Mouse (Mus musculus): ENCODE measurements around the gene Nrbp1. TPM values are rescaled to one million over a fixed set of nuclear protein-coding genes. Genes with fewer than 3 reads are reported as not detected.

The Nrbp1 gene
- total RNA-seq, 2 experiments from 2014 or later, result 86.2 to 87.1 TPM

DNA sequence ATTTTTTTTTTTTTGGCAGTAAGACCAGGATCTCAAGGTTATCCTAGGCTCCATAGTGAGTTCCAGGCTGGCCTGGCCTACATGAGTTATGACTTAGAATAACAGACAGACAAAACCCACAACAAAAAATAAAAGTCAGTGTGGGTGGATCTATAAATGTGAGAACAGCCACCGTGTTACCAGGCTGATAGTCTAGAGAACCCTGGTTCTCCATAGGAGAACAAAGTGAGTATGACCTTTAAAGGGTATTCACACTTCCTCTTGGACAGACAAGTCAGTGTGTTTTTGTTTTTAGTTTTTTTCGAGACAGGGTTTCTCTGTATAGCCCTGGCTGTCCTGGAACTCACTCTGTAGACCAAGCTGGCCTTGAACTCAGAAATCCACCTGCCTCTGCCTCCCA, 15.3 kb downstream of the Nrbp1 start:
- DNase-seq (ENCODE audit: low spot score in 2 of 2), result no peak

DNA sequence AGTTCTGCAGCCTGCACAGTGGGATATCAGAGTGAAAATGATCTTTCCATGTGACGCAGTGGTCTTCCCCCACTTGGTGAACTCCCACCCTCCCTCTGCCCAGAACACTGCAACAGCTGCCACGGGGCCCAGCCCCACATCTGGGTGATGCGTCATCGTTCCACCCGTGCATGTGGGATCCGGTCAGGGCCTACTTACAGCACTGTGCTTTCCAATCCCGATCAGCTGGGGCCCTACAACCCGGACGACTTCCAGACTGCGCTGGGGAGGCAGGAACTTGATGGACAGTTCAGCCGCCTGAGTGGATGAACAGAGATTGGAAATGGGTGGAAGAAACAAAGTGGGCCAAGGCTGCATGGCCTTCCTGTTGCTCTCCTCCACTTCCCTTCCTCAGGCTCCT, 17.0 kb downstream of the Nrbp1 start:
- no peak for DNase-seq (ENCODE audit: low spot score in 2 of 2)

DNA sequence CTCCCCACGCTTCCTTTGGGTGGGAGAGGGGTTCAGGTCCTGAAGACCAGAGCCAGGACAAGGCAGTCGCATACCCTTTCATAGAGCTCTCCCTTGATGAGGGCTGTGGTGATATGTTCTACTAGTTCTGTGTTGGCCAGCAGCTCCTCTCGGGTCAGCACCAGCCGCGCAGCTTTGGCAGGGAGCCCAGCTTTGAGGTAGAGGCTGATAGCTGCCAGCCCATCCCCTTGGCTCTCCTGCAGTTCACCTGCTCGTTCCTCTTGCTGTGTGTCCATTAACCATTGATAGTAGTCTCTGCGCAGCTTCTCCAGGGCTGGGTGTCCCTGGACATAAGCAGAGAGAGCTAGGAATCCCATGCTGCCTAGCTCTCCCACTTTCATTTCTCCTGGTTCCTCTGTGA, 25.4 kb downstream of the Nrbp1 start:
- DNase-seq (ENCODE audit: low spot score in 2 of 2), result no peak

DNA sequence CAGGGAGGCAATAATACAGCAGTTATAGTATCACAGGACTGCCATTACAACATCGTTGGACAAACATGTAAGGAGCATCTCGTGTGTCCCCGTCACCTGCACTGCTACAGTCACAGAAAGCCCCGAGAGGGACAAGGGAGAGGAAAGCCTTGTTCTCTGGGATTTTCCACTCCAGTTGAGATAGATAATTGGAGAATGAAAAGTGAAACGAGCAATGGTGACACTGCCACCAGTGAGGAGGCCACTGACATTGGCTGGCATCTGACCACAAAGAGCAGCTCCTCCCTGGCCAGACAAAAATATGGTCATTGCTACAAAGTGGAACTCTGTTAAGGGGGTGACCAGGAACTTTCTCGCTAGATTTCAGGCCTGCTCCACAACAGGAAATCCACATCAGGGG, 27.0 kb downstream of the Nrbp1 start:
- no peak for DNase-seq (ENCODE audit: low spot score in 2 of 2)

DNA sequence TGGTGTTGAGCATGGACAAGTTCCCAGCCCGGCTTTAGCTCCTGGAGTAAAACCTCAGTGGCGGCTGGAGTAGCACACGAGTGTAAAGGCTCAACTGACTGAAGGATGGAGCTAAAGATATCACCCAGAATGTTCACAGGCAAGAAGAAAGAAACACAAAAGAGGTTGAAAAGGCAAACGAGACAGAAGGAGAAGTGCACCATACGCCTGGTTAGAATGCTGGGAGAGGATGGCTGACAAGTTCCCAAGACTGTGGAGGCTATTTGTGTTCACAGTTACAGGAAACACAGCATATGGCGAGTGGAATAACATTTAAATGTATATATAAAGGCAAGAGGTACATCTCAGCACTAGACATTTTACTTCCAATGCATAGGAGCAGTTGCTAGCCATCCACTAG, 32.4 kb downstream of the Nrbp1 start:
- peak in 1 of 2 experiments; percentile 24 for DNase-seq (ENCODE audit: low spot score in 2 of 2)

DNA sequence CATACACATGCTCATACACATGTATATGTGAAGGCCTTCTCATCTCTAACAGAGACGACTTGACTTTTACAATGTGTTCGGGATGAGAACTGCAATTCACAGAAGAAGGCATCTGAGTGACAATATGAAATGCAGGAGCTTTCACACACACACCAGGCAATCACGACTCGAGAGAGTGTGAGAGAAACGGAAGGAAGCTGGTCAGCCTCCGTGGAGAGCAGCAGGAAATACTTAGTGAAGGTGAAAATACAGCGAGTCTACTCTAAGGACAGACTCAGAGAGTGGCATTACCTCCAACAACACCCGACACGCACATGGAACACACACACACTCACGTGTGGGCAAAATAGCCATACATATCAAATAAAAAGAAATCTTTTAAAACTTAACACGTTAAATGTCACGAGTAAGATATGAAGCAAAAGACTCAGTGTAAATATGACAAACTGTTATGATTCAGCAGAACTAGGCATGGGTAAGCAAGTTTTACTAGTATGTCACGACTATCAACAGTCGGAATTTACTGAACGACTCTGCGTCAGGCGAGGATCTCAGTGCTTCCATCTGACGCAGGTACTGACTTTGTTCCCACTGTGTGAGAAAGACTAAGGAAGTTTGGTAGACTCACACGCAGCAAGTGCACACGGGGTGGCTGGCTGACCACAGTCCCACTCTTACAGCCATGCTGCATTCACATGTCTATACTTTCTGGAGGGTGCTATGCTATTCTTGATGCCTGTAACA, 38.8 kb downstream of the Nrbp1 start:
- DNase-seq (ENCODE audit: low spot score in 2 of 2), result no peak

DNA sequence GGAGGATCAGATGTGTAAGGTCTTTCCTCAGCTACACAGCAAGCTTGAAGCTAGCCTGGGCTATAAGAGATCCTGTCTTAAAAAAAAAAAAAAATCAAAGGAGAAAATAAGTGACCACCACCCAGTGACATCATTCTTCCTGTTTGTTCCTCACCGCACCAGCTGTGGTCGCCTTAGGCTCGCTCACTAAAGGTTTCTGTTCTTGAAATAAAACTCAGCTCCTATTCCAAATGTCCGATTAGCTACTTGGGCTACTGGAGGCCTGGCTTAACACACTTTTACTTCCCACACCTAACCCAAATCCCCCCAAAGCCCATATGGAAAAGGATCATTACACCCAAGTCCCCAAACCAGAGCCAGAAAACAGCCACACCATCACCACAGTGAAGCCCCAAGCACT, 47.6 kb downstream of the Nrbp1 start:
- no peak for DNase-seq (ENCODE audit: low spot score in 2 of 2)

DNA sequence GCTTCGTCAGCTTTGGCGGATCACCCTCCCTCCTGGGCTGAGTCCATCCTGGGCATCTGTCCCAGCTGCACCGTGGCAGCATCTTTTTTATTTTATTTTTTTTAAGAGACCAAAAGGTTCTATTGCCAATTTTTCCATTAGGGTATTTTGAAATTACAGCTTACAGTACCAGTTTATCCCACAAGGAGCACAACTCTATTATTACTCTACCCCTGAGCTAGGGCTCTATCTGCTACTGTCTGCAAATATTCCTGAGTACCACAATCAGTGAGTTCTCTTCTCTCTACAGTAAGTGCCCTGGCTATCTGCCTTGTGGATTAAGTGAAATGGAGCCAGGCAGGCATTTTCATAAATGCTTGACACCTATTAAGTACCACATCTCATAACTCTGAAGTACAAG, 48.0 kb downstream of the Nrbp1 start:
- no peak for DNase-seq (ENCODE audit: low spot score in 2 of 2)

DNA sequence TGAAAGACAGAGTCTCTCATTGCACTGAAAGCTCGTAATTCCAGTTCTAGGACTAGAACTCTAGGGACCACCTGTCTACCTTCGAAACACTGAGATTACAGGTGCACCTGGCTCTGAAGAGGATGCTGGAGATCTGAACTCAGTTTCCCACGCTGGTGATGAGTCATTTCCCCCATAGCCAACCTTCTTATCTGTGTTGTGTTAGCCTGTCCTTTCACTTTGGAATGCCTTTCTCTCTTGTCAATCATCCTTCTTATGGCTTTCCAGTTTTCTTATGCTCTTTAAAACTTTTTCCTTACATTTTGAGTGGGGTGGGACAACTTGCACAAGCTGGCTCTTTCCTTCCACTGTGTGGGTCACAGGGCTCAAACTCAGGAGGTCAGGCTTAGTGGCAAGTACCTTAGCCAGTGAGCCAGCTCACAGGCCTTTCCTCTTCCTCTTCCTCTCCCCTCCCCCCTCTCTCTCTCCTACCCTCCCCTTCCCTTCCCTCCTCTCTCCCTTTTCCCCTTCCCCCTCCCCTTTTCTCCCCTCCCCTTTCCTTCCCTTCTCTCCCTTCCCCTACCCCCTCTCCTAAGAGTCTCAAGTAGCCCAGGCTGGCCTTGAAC, 49.1 kb downstream of the Nrbp1 start:
- DNase-seq (ENCODE audit: low spot score in 2 of 2), result no peak

DNA sequence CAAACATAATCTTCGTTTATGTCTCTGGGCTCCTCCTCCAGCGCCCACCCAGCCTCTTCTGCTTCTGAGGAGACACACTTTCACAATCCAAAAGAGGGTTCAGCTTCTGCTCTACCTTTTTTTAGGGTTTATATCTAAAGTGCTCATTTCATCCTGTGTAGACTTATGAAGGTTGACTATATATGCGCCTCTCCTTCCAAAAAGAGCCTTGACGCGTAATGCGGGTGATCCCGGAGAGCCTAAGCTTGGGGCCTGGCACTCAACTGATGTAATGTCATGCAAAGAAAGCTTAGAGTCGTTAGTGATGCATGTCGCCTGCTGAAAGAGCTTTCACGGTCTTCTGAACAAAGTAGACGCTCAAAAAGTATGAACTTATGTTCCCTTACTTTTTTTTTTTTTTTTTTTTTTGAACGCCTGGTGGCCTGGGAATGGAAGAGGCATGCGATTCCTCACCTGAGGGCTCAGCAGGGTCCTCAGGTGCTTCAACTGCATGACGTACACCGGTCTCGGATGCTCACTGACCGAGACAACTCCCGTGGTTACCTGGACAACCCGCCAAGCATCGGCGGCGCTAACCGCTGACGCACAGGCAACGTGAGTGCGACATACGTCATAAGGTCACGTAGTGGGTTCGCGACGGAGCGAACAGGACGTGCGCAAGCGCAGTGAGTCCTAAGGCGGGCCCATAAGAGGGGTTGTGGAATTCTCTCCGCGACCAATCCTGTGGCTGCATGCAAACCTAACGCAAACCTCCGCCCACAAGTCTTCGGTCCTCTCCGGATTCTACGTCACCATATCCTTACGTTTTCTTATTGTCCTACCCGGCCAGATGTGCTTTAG, 50.1 kb downstream of the Nrbp1 start, which contains the start of gene Ift172:
TSS of gene Ift172 (minus strand) at position 596 of the 840 bp plus-strand sequence.
- DNase-seq (ENCODE audit: low spot score in 2 of 2), result peak; percentile 95 to 97

DNA sequence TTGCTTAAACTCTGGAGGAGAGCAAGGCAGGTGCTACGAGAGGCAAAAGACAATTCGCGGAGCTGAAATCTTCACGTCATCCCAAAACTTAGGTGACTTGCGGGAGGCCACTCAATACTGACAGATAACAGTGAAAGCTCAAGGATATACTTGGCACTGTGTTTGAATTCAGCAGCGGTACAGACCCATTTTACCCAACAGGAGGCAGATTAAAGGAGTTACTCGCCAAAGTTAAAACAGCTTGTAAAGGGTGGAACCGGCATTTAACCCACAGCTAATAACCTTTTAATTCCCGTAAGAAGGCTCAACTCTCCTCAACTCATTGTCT, 50.7 kb downstream of the Nrbp1 start:
- DNase-seq (ENCODE audit: low spot score in 2 of 2), result no peak

DNA sequence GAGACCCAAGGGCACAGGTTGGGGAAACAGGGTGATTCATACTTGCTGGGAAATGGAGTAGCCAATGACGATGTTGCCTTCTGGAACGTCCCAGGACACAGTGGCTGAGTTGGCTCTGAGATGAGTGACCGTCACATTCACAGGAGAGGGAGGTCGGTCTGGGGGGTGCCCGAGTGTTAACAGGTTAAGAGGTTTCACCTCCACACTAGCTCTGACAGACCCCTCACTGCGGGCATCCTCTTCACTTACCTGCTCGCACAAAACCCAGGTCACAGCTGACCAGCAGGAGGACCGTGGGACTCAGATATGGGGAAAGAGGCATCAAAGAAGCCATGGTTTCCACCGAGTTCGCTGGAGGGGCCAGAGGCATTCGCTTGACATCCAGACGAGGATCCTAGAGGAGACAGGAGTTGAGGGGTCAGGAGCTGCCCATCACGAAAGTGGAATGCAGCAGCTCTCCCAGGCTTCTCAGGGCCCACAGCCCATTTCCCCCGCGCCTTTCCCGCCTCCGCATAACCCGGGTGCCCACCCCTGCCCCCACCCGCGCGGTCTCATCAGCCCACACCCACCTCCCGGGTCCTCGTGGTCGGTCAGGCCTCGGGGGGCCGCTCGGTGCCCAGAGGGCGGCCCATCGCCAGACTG, 54.4 kb downstream of the Nrbp1 start:
- DNase-seq (ENCODE audit: low spot score in 2 of 2), result no peak

DNA sequence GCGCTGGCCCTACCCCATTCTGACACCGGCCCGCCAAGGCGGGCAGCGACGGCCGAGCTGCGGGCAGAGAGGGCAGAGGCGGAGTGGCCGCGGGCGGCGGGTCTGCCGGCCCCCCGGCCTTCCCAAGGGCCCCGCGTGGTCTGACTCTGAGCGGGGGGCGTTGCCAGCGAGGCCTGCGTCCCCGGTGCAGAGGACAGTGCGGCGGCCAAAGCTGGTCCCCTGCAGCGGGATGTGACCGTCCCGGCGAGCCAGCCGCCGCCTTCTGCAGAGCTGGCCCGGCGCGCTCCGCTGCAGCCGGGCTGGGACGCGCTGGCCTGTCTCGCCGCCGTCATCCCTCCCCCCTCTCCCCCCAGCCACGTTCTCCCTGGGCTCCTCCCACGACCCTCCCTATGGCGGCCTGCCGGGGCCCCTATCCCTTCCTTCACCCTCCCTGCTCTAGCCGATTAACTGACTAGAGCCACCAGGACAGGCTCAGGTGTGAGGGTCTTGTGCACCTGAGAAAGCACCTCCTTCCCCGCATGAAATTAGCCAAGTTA, 55.0 kb downstream of the Nrbp1 start, which contains the start of gene Fndc4:
TSS of gene Fndc4 (minus strand) at position 475 of the 536 bp plus-strand sequence.
- DNase-seq (ENCODE audit: low spot score in 2 of 2), result peak; percentile 47 to 59

DNA sequence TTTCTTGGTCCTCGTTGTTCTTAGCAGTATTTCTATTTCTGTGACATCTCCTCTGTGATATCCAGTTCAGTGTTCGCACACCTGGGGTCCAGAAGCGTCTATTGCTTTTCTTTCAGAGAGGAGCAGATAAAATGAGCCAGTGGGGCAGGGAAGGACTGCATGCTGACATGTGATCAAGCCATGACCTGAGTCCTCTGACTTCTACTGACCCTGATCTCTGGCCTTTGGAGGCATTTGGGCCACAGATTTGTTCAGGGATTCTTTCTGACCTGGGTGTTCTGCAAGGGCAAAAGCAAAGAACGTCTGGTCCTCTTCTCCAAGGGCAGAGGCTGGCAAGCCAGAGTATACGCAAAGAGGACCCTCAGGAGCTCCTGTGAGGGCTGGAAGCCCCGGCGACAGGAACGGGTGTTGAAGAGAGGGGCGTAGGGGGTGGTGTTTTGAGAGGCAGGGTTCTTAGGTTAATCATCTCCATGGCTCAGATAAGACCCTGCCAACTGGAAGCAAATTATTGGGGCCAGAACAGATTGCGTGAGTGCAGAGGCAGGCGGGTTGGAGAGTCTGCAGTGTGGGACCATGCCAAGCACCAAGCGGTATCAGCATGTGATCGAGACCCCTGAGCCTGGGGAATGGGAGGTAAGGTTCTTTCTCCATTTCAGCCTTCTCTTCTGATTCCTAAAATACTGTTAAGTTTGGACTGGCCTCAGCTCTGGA, 56.5 kb downstream of the Nrbp1 start, which contains the start of gene Gckr:
TSS of gene Gckr (plus strand) at position 397 of the 711 bp plus-strand sequence.
- no peak for DNase-seq (ENCODE audit: low spot score in 2 of 2)

DNA sequence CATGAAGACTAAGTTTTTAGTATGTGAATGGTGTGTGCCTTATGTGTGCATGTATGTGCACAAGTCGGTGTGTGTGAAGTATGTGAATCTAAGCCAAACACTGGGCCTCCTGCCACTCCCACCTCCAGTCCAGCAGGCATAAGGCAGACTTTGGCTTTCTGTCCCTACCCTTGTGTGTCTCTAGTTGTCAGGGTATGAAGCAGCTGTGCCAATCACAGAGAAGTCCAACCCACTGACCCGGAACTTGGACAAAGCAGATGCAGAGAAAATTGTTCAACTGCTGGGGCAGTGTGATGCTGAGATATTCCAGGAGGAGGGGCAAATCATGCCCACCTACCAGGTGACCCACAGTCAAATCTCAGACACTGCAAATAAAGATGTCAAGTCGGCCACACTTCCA, 57.3 kb downstream of the Nrbp1 start:
- no peak for DNase-seq (ENCODE audit: low spot score in 2 of 2)

DNA sequence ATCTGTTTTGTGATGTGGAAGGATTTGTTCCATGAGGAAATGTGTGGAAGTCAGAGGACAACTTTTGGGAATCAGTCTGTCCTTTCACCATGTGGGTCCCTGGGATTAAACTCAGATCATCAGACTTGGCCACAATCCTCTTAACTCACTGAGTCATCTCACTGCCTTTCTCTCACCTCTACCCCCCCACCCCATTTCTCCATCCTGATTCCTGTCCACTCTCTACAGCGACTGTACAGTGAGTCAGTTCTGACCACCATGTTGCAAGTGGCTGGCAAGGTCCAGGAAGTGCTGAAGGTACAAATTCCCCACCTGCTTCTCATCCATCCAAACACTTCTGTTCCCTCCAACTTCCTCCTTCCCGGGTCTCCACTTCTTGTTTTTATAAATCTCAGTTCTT, 57.8 kb downstream of the Nrbp1 start:
- DNase-seq (ENCODE audit: low spot score in 2 of 2), result no peak

All from left cerebral cortex, adult 18-20 months (tissue).